Mouse (Mus musculus): Measurements from ENCODE around the gene Zfp932.
"Not testable (repeated sequence)": the region's sequence is repeated elsewhere in the genome, so short reads cannot be mapped to it uniquely, and the experiment has no call there.

Zfp932 gene

GRCm38 (mm10) chr5:109996026-109996937 is at the start of gene Zfp932:
TSS of gene Zfp932 (plus strand) at chr5:109996521.
- DNase-seq (ENCODE audit: low spot score) = peak; percentile 87

- DNase-seq (ENCODE audit: low spot score) = no peak
Measured at GRCm38 (mm10) chr5:109950281-109950680, 46.0 kb upstream of the Zfp932 start.

- not testable (repeated sequence) for DNase-seq (ENCODE audit: low spot score)
Measured at GRCm38 (mm10) chr5:109980743-109981142, 15.6 kb upstream of the Zfp932 start.

GRCm38 (mm10) chr5:109995461-109995860 is 860 bp upstream of the Zfp932 start:
- not testable (repeated sequence) for DNase-seq (ENCODE audit: low spot score)

GRCm38 (mm10) chr5:110015775-110016174 is 19.5 kb downstream of the Zfp932 start:
- DNase-seq (ENCODE audit: low spot score) = peak; percentile 16

GRCm38 (mm10) chr5:110023273-110023672 is 27.0 kb downstream of the Zfp932 start:
- no peak for DNase-seq (ENCODE audit: low spot score)

- DNase-seq (ENCODE audit: low spot score) = peak; percentile 74
Measured at GRCm38 (mm10) chr5:110023694-110024427, 27.5 kb downstream of the Zfp932 start.

- peak; percentile 87 for DNase-seq (ENCODE audit: low spot score)
Measured at GRCm38 (mm10) chr5:110057637-110058408, 61.5 kb downstream of the Zfp932 start.

Data from MN1 (cell line).